ENCODE assay signal across 8 mouse cellular contexts in genomic region chr5:115529742-115530446, GRCm38 (mm10). TPM values are rescaled to one million over a fixed set of nuclear protein-coding genes. Genes with fewer than 3 reads are reported as not detected.
DNase-seq lines count a peak whose midpoint lies in the region; ATAC-seq and TF ChIP-seq lines count a peak whose summit lies in the region.

No protein-coding gene starts in this region.

- ATAC-seq in cerebellum, adult (ENCODE audit: insufficient number of reproducible peaks, low FRiP score, low TSS enrichment), result no peak; the same call in 1 of the 2 replicates
- no peak for ATAC-seq in liver, embryonic 12.5 days
- ATAC-seq in stomach, embryonic 16.5 days (ENCODE audit: insufficient read depth, low FRiP score), result no peak

- H3K4me2 ChIP-seq in liver, embryonic 12.5 days, result peak overlapping the region; percentile 70
- peak overlapping the region; percentile 32 for H3K4me2 ChIP-seq in stomach, embryonic 16.5 days (ENCODE audit: low read depth, low read length)

- intact Hi-C loops in left cerebral cortex, postnatal 36 days (cut with DNase I), result no loop called here

- peak overlapping the region; percentile 16 for H3K4me3 ChIP-seq in cerebellum, adult 2 months (replicated peaks; ENCODE audit: insufficient read depth, low read depth, low read length)
- H3K4me3 ChIP-seq in liver, embryonic 12.5 days, result no peak overlapping the region
- H3K4me3 ChIP-seq in stomach, embryonic 16.5 days (replicated peaks; ENCODE audit: low read length), result no peak overlapping the region

- H3K36me3 ChIP-seq in liver, embryonic 12.5 days, result peaks cover 5% of the 10 kb centered on the region; the same call in 1 of the 2 replicates
- H3K36me3 ChIP-seq in stomach, embryonic 16.5 days (ENCODE audit: control insufficient read depth, insufficient read depth, low read length), result no peaks in the 10 kb centered on the region

- DNase-seq in cerebellum, adult 2 months, result peak; percentile 65 to 67
- peak; percentile 41 for DNase-seq in thymus, postnatal 14 days
- DNase-seq in thymus, postnatal 36 days, result no peak
- DNase-seq in spleen, adult 12 weeks (ENCODE audit: low spot score), result no peak
- DNase-seq in left cerebral cortex, postnatal 36 days (ENCODE audit: low spot score in 2 of 2), result no peak

- H3K9ac ChIP-seq in liver, embryonic 12.5 days, result peak overlapping the region; percentile 29; the same call in 1 of the 2 replicates
- H3K9ac ChIP-seq in stomach, embryonic 16.5 days (ENCODE audit: low read length), result peak overlapping the region; percentile 40; the same call in 1 of the 2 replicates

- TF ChIP-seq POLR2A in cerebellum, adult 2 months (IDR thresholded peaks at IDR 0.05; ENCODE audit: borderline replicate concordance, insufficient read depth, low read length), result 0 out of 2 replicates have a peak, but pooled peaks have one; percentile 13

- peak overlapping the region; percentile 88 for H3K27ac ChIP-seq in cerebellum, adult 2 months (ENCODE audit: insufficient read depth, low read length)
- H3K27ac ChIP-seq in liver, embryonic 12.5 days, result peak overlapping the region; percentile 85
- peak overlapping the region; percentile 80 for H3K27ac ChIP-seq in stomach, embryonic 16.5 days (ENCODE audit: low read length)

- H3K4me1 ChIP-seq in cerebellum, adult 2 months (ENCODE audit: control insufficient read depth, insufficient read depth, low read length), result peaks cover 94% of the 10 kb centered on the region
- H3K4me1 ChIP-seq in liver, embryonic 12.5 days, result peaks cover 85% of the 10 kb centered on the region
- peaks cover 76% of the 10 kb centered on the region for H3K4me1 ChIP-seq in stomach, embryonic 16.5 days (ENCODE audit: control insufficient read depth, insufficient read depth, low read length)

- H3K9me3 ChIP-seq in liver, embryonic 12.5 days (replicated peaks), result no peaks in the 10 kb centered on the region
- H3K9me3 ChIP-seq in stomach, embryonic 16.5 days (replicated peaks; ENCODE audit: control insufficient read depth, low read length), result no peaks in the 10 kb centered on the region

- WGBS in cerebellum, adult 2 months, result 7% methylated on average over 7 of the region's 7 CpGs
- WGBS in liver, embryonic 12.5 days (ENCODE audit: insufficient replicate concordance), result 43% methylated on average over 7 of the region's 7 CpGs
- 40% methylated on average over 7 of the region's 7 CpGs for WGBS in stomach, embryonic 16.5 days

- no peaks in the 10 kb centered on the region for H3K27me3 ChIP-seq in cerebellum, adult 2 months (ENCODE audit: control insufficient read depth, insufficient read depth, low read length)
- peaks cover 4% of the 10 kb centered on the region; the same call in 1 of the 2 replicates for H3K27me3 ChIP-seq in liver, embryonic 12.5 days (replicated peaks)
- H3K27me3 ChIP-seq in stomach, embryonic 16.5 days (ENCODE audit: control insufficient read depth, insufficient read depth, low read length), result no peaks in the 10 kb centered on the region

- no peak for TF ChIP-seq CTCF in cerebellum, adult 2 months (IDR thresholded peaks at IDR 0.05; ENCODE audit: borderline replicate concordance, insufficient read depth, low read depth, low read length)

RNA-seq across cellular contexts. Expression of gene Pxn, which starts 23.4 kb away (rescaled TPM):
- polyA plus RNA-seq in cerebellum, adult 2 months (2012; rRNA removed), result 194 and 240 TPM in 2 replicates
- polyA plus RNA-seq in liver, embryonic 12.5 days (2016; fragmentation: Nextera tagmentation; extraction: Ambion mirVana), result 17.4 and 20.1 TPM in 2 replicates
- 41.9 and 44.5 TPM in 2 replicates for polyA plus RNA-seq in stomach, embryonic 16.5 days (2015; fragmentation: Nextera tagmentation; extraction: Ambion mirVana)
- 10 to 100 TPM; 15.1 to 24.7 TPM for total RNA-seq in left cerebral cortex, postnatal 36 days (2021)

RNA-seq across cellular contexts. Expression of gene Rplp0, which starts 29.4 kb away (rescaled TPM):
- 478 and 485 TPM in 2 replicates for polyA plus RNA-seq in cerebellum, adult 2 months (2012; rRNA removed)
- polyA plus RNA-seq in liver, embryonic 12.5 days (2016; fragmentation: Nextera tagmentation; extraction: Ambion mirVana), result 1,698 and 1,725 TPM in 2 replicates
- 1,450 and 1,538 TPM in 2 replicates for polyA plus RNA-seq in stomach, embryonic 16.5 days (2015; fragmentation: Nextera tagmentation; extraction: Ambion mirVana)
- 100 to 1,000 TPM; 173 to 213 TPM for total RNA-seq in left cerebral cortex, postnatal 36 days (2021)

RNA-seq across cellular contexts. Expression of gene Gcn1l1, which starts 35.2 kb away (rescaled TPM):
- polyA plus RNA-seq in cerebellum, adult 2 months (2012; rRNA removed), result 39.3 and 40.9 TPM in 2 replicates
- polyA plus RNA-seq in liver, embryonic 12.5 days (2016; fragmentation: Nextera tagmentation; extraction: Ambion mirVana), result 36.7 and 38.0 TPM in 2 replicates
- polyA plus RNA-seq in stomach, embryonic 16.5 days (2015; fragmentation: Nextera tagmentation; extraction: Ambion mirVana), result 33.6 and 35.1 TPM in 2 replicates
- total RNA-seq in left cerebral cortex, postnatal 36 days (2021), result 10 to 100 TPM; 61.2 to 69.0 TPM

RNA-seq across cellular contexts. Expression of gene Sirt4, which starts 45.4 kb away (rescaled TPM):
- polyA plus RNA-seq in cerebellum, adult 2 months (2012; rRNA removed), result 114 and 122 TPM in 2 replicates
- polyA plus RNA-seq in liver, embryonic 12.5 days (2016; fragmentation: Nextera tagmentation; extraction: Ambion mirVana), result 6.3 and 7.5 TPM in 2 replicates
- 24.4 and 28.0 TPM in 2 replicates for polyA plus RNA-seq in stomach, embryonic 16.5 days (2015; fragmentation: Nextera tagmentation; extraction: Ambion mirVana)
- 10 to 100 TPM; 19.7 to 51.7 TPM for total RNA-seq in left cerebral cortex, postnatal 36 days (2021)

Comparison
In these comparisons a context has a peak if more than half of its experiments do, and no peak if none do; other contexts are left out.
1. DNase-seq: peak in cerebellum, adult 2 months (2 of 2) and thymus, postnatal 14 days (single experiment); none in thymus, postnatal 36 days (0 of 2), spleen, adult 12 weeks (single experiment) and left cerebral cortex, postnatal 36 days (0 of 2).
2. Peak in every context shown above with its lines, with median percentiles within 50 percentile points of each other: H3K27ac ChIP-seq.